Mouse (Mus musculus) gastrocnemius, adult 8-10 months (tissue): Measurements from ENCODE around the gene G3bp2. TPM values are rescaled to one million over a fixed set of nuclear protein-coding genes. Genes with fewer than 3 reads are reported as not detected.

Source experiments
- DNase-seq, 2 experiments: peaks; one replicate each; pipeline ENCODE4 v3.0.0; 2022; ENCODE audit warnings: low spot score in 2 of 2
- total RNA-seq, 4 experiments: library from RNA; stranded (reverse); gene quantifications; 2 replicates each; pipeline ENCODE4 v1.2.4; 2022

G3bp2 gene
- total RNA-seq, 4 experiments from 2014 or later, result 53.3 to 63.2 (median 60.7) TPM

GRCm38 (mm10) chr5:92042377-92043348, 40.9 kb downstream of the G3bp2 start:
- peak; percentile 87 to 90 for DNase-seq

DNA sequence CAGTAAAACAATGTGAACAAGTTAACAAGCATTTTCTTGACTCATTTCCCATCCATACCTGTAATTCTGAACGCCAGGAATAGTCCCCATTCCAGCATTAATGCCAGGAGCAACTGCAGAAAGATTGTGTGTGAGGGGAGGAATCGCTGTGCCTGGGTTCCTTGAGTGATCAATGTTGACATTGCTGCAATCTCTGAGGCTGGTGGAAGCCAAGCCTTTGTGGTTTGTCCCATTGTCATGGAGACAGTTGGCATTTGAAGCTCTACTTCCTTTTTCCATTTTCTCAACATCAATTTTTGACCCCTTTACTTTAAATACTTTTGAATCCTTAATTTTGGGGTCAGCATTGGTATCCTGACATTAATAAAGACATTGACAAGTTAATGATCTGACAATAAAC, 63.6 kb downstream of the G3bp2 start:
- DNase-seq, result no peak

DNA sequence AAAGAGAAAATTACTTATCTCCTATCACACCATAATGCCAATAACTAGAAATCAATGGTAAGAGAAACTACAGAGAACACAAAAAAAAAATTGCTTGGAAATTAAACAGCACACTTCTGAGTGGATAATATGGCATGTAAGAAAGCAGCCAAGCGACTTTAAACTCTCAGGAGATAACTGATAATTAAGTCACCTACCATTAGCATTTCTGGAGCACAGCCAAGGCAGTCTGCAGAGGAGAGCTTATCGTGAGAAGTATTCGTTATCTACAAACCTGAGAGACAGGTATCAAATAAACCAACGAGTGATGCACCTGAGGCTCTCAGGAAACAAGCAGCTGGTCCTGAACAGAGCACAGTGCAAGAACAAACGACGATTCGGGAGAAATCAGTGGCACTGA, 71.8 kb downstream of the G3bp2 start:
- no peak for DNase-seq

GRCm38 (mm10) chr5:92009827-92010226, 73.7 kb downstream of the G3bp2 start:
- DNase-seq, result no peak

GRCm38 (mm10) chr5:92003011-92003410, 80.5 kb downstream of the G3bp2 start:
- DNase-seq, result no peak

Other genes starting within 250 kb of the G3bp2 start
- 10 to 100 TPM; 28.4 to 32.2 (median 29.0) TPM for gene Rchy1, start 120.7 kb downstream of the G3bp2 start, total RNA-seq
- not detected for gene Odaph, start 96.2 kb downstream of the G3bp2 start, total RNA-seq
- gene Cdkl2, start 39.8 kb downstream of the G3bp2 start, total RNA-seq, result 1 to 10 TPM; 4.2 to 7.5 (median 5.7) TPM
- gene Uso1, start 54.2 kb upstream of the G3bp2 start, total RNA-seq, result 10 to 100 TPM; 68.9 to 76.0 (median 74.1) TPM
- not detected for gene U90926, start 131.7 kb upstream of the G3bp2 start, total RNA-seq
- under 1 TPM in 1 of 4 experiments, not detected in 3; 0.19 TPM for gene Ppef2, start 172.6 kb upstream of the G3bp2 start, total RNA-seq
- 1 to 10 TPM; 4.7 to 6.2 (median 5.6) TPM for gene Naaa, start 194.5 kb upstream of the G3bp2 start, total RNA-seq
- gene Sdad1, start 226.8 kb upstream of the G3bp2 start, total RNA-seq, result 10 to 100 TPM; 15.4 to 21.1 (median 18.4) TPM
- under 1 TPM in 2 of 4 experiments, not detected in 2; 0.15 to 0.47 TPM for gene Cxcl9, start 244.4 kb upstream of the G3bp2 start, total RNA-seq
- gene Art3, start 248.1 kb upstream of the G3bp2 start, total RNA-seq, result 100 to 1,000 TPM; 404 to 480 (median 430) TPM